ENCODE assay signal across 18 mouse cellular contexts in the genomic region with DNA sequence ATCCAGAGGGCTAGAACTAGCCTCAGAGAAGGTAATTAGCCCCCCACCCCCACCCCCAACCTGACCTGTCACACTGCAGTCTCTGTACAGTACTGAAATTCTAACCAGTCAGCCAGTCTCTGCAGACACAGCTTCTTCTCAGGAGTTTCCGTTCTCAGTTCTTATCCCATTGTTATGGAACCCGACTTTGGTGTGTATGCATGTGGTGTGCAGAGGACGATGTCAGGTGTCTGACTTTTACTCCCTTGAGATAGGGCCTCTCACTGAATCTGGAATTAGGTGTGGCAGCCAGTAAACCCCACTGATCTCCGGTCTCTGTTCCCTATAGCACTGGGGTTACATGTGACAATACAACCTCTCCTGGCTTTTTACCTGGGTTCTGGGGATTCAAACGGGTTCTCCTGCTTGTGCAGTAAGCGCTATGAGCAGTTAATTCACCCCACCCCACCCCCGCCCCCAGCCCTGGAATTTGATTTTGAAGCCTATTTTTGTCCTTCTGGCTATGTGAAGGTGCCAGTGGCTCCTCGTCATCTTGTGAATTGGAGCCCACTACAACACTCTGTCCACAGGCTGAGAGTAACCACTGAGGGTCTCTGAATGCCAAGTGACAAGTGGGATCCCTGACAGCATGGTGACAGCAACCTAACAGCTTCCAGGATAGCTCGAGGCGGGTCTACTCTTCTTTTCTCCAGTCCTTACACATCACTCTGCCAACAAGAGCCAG.
DNase-seq lines count a peak whose midpoint lies in the region; ATAC-seq and TF ChIP-seq lines count a peak whose summit lies in the region.
"Had no signal": no experiment of that assay in that cellular context is flagged by ENCODE, and none has a peak within 500 bp of the region (broad histone marks: within the 10 kb centered on the region; RNA-seq: fewer than 3 reads in every experiment).

No protein-coding gene starts in this region.

- 56% methylated on average over 10 of the region's 10 CpGs for WGBS in heart, embryonic 15.5 days
- WGBS in lung, embryonic 14.5 days: 68% methylated on average over 10 of the region's 10 CpGs
- WGBS in forebrain, embryonic 13.5 days: 72% methylated on average over 10 of the region's 10 CpGs

- no peak overlapping the region for H3K4me3 ChIP-seq in heart, embryonic 15.5 days
- no peak overlapping the region for H3K4me3 ChIP-seq in lung, embryonic 14.5 days (ENCODE audit: low read depth, low read length)
- no peak overlapping the region for H3K4me3 ChIP-seq in forebrain, embryonic 13.5 days
- H3K4me3 ChIP-seq: heart, adult 2 months; intestine, embryonic 15.5 days; limb, embryonic 12.5 days; liver, embryonic 12.5 days; lung, embryonic 15.5 days; midbrain, embryonic 10.5 days; neural tube, embryonic 15.5 days had no signal

- ATAC-seq in heart, embryonic 15.5 days (replicated peaks; ENCODE audit: insufficient number of reproducible peaks, insufficient read depth, low FRiP score, low read depth): 0 out of 2 replicates have a peak, but pooled peaks have one; percentile 22
- ATAC-seq in lung, embryonic 14.5 days (ENCODE audit: insufficient read depth): 0 out of 2 replicates have a peak, but pooled peaks have one; percentile 23
- ATAC-seq in forebrain, embryonic 13.5 days: 0 out of 2 replicates have a peak, but pooled peaks have one; percentile 16
- ATAC-seq: liver, embryonic 12.5 days; Patski had no signal

- H3K27me3 ChIP-seq in heart, embryonic 15.5 days: 0 out of 2 replicates have a peak, but pooled peaks cover 10% of the 10 kb centered on the region
- H3K27me3 ChIP-seq in lung, embryonic 14.5 days (ENCODE audit: insufficient read depth, low read length): no peaks in the 10 kb centered on the region; the same call in 1 of the 2 replicates
- H3K27me3 ChIP-seq in forebrain, embryonic 13.5 days: 0 out of 2 replicates have a peak, but pooled peaks cover 3% of the 10 kb centered on the region
- H3K27me3 ChIP-seq: liver, embryonic 12.5 days; lung, embryonic 15.5 days; neural tube, embryonic 15.5 days had no signal

- H3K9me3 ChIP-seq in heart, embryonic 15.5 days (replicated peaks): no peaks in the 10 kb centered on the region
- no peaks in the 10 kb centered on the region for H3K9me3 ChIP-seq in lung, embryonic 14.5 days (ENCODE audit: low read depth, low read length)
- no peaks in the 10 kb centered on the region for H3K9me3 ChIP-seq in forebrain, embryonic 13.5 days (replicated peaks)
- H3K9me3 ChIP-seq: intestine, embryonic 15.5 days; limb, embryonic 12.5 days; liver, embryonic 12.5 days; lung, embryonic 15.5 days; midbrain, embryonic 10.5 days; neural tube, embryonic 15.5 days had no signal

- no peak overlapping the region for H3K27ac ChIP-seq in heart, embryonic 15.5 days
- no peak overlapping the region for H3K27ac ChIP-seq in lung, embryonic 14.5 days (ENCODE audit: low read depth)
- no peak overlapping the region for H3K27ac ChIP-seq in forebrain, embryonic 13.5 days
- H3K27ac ChIP-seq: heart, adult 2 months; intestine, embryonic 15.5 days; kidney, postnatal 0 days; limb, embryonic 12.5 days; liver, embryonic 12.5 days; lung, embryonic 15.5 days; macrophage; neural tube, embryonic 15.5 days had no signal

- DNase-seq in heart, postnatal 14 days: no peak
- DNase-seq in lung, embryonic 14.5 days: no peak
- DNase-seq in lung, postnatal 10 days: no peak
- DNase-seq in R1 (ENCODE audit: low read depth, low spot score): peak; percentile 89
- DNase-seq in urinary bladder, postnatal 36 days (ENCODE audit: low spot score in 2 of 2): no peak
- DNase-seq in thymus, postnatal 25 days: no peak

- no peak overlapping the region for H3K9ac ChIP-seq in heart, embryonic 15.5 days
- H3K9ac ChIP-seq in lung, embryonic 14.5 days: no peak overlapping the region
- no peak overlapping the region for H3K9ac ChIP-seq in forebrain, embryonic 13.5 days
- H3K9ac ChIP-seq: intestine, embryonic 15.5 days; limb, embryonic 12.5 days; liver, embryonic 12.5 days; lung, embryonic 15.5 days; neural tube, embryonic 15.5 days had no signal

- no peak for TF ChIP-seq CTCF in lung, embryonic 14.5 days (IDR thresholded peaks at IDR 0.05; ENCODE audit: low read depth)

- H3K4me2 ChIP-seq in heart, embryonic 15.5 days: no peak overlapping the region
- no peak overlapping the region for H3K4me2 ChIP-seq in lung, embryonic 14.5 days
- no peak overlapping the region for H3K4me2 ChIP-seq in forebrain, embryonic 13.5 days
- H3K4me2 ChIP-seq: intestine, embryonic 15.5 days; limb, embryonic 12.5 days; liver, embryonic 12.5 days; lung, embryonic 15.5 days; neural tube, embryonic 15.5 days had no signal

- intact Hi-C loops in heart, postnatal 14 days (cut with DNase I): loop anchor here (2.0 kb wide), 2 partner anchors 429 to 667 kb away; a partner anchor contains a TSS

- no peaks in the 10 kb centered on the region for H3K36me3 ChIP-seq in heart, embryonic 15.5 days
- H3K36me3 ChIP-seq in lung, embryonic 14.5 days (ENCODE audit: insufficient read depth): no peaks in the 10 kb centered on the region
- H3K36me3 ChIP-seq in forebrain, embryonic 13.5 days (ENCODE audit: poor library complexity, severe bottlenecking): no peaks in the 10 kb centered on the region
- H3K36me3 ChIP-seq: intestine, embryonic 15.5 days; limb, embryonic 12.5 days; liver, embryonic 12.5 days; lung, embryonic 15.5 days; midbrain, embryonic 10.5 days; neural tube, embryonic 15.5 days had no signal

- H3K4me1 ChIP-seq in heart, embryonic 15.5 days (replicated peaks): peaks cover 18% of the 10 kb centered on the region
- no peaks in the 10 kb centered on the region for H3K4me1 ChIP-seq in lung, embryonic 14.5 days (ENCODE audit: insufficient read depth)
- H3K4me1 ChIP-seq in forebrain, embryonic 13.5 days: peaks cover 4% of the 10 kb centered on the region; the same call in 1 of the 2 replicates
- H3K4me1 ChIP-seq: liver, embryonic 12.5 days; lung, embryonic 15.5 days had no signal
